Mouse (Mus musculus): ENCODE measurements around the gene Tango6. TPM values are rescaled to one million over a fixed set of nuclear protein-coding genes. Genes with fewer than 3 reads are reported as not detected.

Tango6 gene
- polyA plus RNA-seq, 1 experiment from 2014 or later = 10.5 TPM

GRCm38 (mm10) chr8:106810406-106810805, 127.5 kb downstream of the Tango6 start:
- H3K36me3 ChIP-seq (ENCODE audit: control insufficient read depth, insufficient read depth, low read length) = no peaks in the 10 kb centered on the region
- H3K4me1 ChIP-seq (replicated peaks; ENCODE audit: control insufficient read depth, insufficient read depth, low read length) = no peaks in the 10 kb centered on the region
- H3K4me2 ChIP-seq (ENCODE audit: low read depth, low read length) = no peak overlapping the region
- WGBS = 78% methylated on average over 7 of the region's 7 CpGs
- peaks cover 3% of the 10 kb centered on the region; the same call in 1 of the 2 replicates for H3K9me3 ChIP-seq (ENCODE audit: control insufficient read depth, low read length)
- no peak overlapping the region for H3K27ac ChIP-seq (ENCODE audit: low read length)
- no peak overlapping the region for H3K4me3 ChIP-seq (ENCODE audit: low read length)
- H3K9ac ChIP-seq (ENCODE audit: low read length) = no peak overlapping the region
- no peak for ATAC-seq (ENCODE audit: low read depth)
- H3K27me3 ChIP-seq (ENCODE audit: control insufficient read depth, insufficient read depth, low read depth, low read length) = no peaks in the 10 kb centered on the region

GRCm38 (mm10) chr8:106812560-106812959, 129.7 kb downstream of the Tango6 start:
- Histone ChIP-seq H3K9ac (ENCODE audit: low read length) (no peak overlapping the region), H3K27ac (ENCODE audit: low read length) (no peak overlapping the region), H3K4me1 (replicated peaks; ENCODE audit: control insufficient read depth, insufficient read depth, low read length) (peaks cover 11% of the 10 kb centered on the region; the same call in 1 of the 2 replicates), H3K9me3 (ENCODE audit: control insufficient read depth, low read length) (no peaks in the 10 kb centered on the region), H3K36me3 (ENCODE audit: control insufficient read depth, insufficient read depth, low read length) (no peaks in the 10 kb centered on the region), H3K4me3 (ENCODE audit: low read length) (no peak overlapping the region), H3K4me2 (ENCODE audit: low read depth, low read length) (no peak overlapping the region), H3K27me3 (ENCODE audit: control insufficient read depth, insufficient read depth, low read depth, low read length) (no peaks in the 10 kb centered on the region)
- WGBS = 75% methylated on average over 4 of the region's 4 CpGs
- peak; percentile 20; the same call in 1 of the 2 replicates for ATAC-seq (ENCODE audit: low read depth)

- no peak overlapping the region for H3K27ac ChIP-seq (ENCODE audit: low read length)
- H3K4me3 ChIP-seq (ENCODE audit: low read length) = no peak overlapping the region
- peaks cover 11% of the 10 kb centered on the region; the same call in 1 of the 2 replicates for H3K4me1 ChIP-seq (replicated peaks; ENCODE audit: control insufficient read depth, insufficient read depth, low read length)
- no peaks in the 10 kb centered on the region for H3K27me3 ChIP-seq (ENCODE audit: control insufficient read depth, insufficient read depth, low read depth, low read length)
- 44% methylated on average over 9 of the region's 9 CpGs for WGBS
- no peak for ATAC-seq (ENCODE audit: low read depth)
- H3K9me3 ChIP-seq (ENCODE audit: control insufficient read depth, low read length) = no peaks in the 10 kb centered on the region
- no peaks in the 10 kb centered on the region for H3K36me3 ChIP-seq (ENCODE audit: control insufficient read depth, insufficient read depth, low read length)
- H3K4me2 ChIP-seq (ENCODE audit: low read depth, low read length) = no peak overlapping the region
- H3K9ac ChIP-seq (ENCODE audit: low read length) = no peak overlapping the region
Measured at GRCm38 (mm10) chr8:106816431-106817170, 133.7 kb downstream of the Tango6 start.

- H3K9me3 ChIP-seq (ENCODE audit: control insufficient read depth, low read length) = no peaks in the 10 kb centered on the region
- H3K4me2 ChIP-seq (ENCODE audit: low read depth, low read length) = no peak overlapping the region
- no peaks in the 10 kb centered on the region for H3K27me3 ChIP-seq (ENCODE audit: control insufficient read depth, insufficient read depth, low read depth, low read length)
- no peak overlapping the region for H3K9ac ChIP-seq (ENCODE audit: low read length)
- H3K27ac ChIP-seq (ENCODE audit: low read length) = no peak overlapping the region
- no peak for ATAC-seq (ENCODE audit: low read depth)
- H3K36me3 ChIP-seq (ENCODE audit: control insufficient read depth, insufficient read depth, low read length) = no peaks in the 10 kb centered on the region
- 54% methylated on average over 4 of the region's 4 CpGs for WGBS
- no peak overlapping the region for H3K4me3 ChIP-seq (ENCODE audit: low read length)
- peaks cover 11% of the 10 kb centered on the region; the same call in 1 of the 2 replicates for H3K4me1 ChIP-seq (replicated peaks; ENCODE audit: control insufficient read depth, insufficient read depth, low read length)
Measured at GRCm38 (mm10) chr8:106817171-106817545, 134.3 kb downstream of the Tango6 start.

- no peaks in the 10 kb centered on the region for H3K27me3 ChIP-seq (ENCODE audit: control insufficient read depth, insufficient read depth, low read depth, low read length)
- ATAC-seq (ENCODE audit: low read depth) = no peak
- H3K9me3 ChIP-seq (ENCODE audit: control insufficient read depth, low read length) = no peaks in the 10 kb centered on the region
- H3K4me2 ChIP-seq (ENCODE audit: low read depth, low read length) = no peak overlapping the region
- H3K4me1 ChIP-seq (replicated peaks; ENCODE audit: control insufficient read depth, insufficient read depth, low read length) = peaks cover 11% of the 10 kb centered on the region; the same call in 1 of the 2 replicates
- no peak overlapping the region for H3K9ac ChIP-seq (ENCODE audit: low read length)
- 81% methylated on average over 17 of the region's 17 CpGs for WGBS
- H3K4me3 ChIP-seq (ENCODE audit: low read length) = no peak overlapping the region
- no peak overlapping the region for H3K27ac ChIP-seq (ENCODE audit: low read length)
- H3K36me3 ChIP-seq (ENCODE audit: control insufficient read depth, insufficient read depth, low read length) = no peaks in the 10 kb centered on the region
Measured at GRCm38 (mm10) chr8:106818626-106819515, 136.0 kb downstream of the Tango6 start.

- Histone ChIP-seq H3K27ac (ENCODE audit: low read length) (no peak overlapping the region), H3K4me3 (ENCODE audit: low read length) (no peak overlapping the region), H3K9me3 (ENCODE audit: control insufficient read depth, low read length) (no peaks in the 10 kb centered on the region), H3K9ac (ENCODE audit: low read length) (no peak overlapping the region), H3K36me3 (ENCODE audit: control insufficient read depth, insufficient read depth, low read length) (no peaks in the 10 kb centered on the region), H3K4me2 (ENCODE audit: low read depth, low read length) (no peak overlapping the region), H3K4me1 (replicated peaks; ENCODE audit: control insufficient read depth, insufficient read depth, low read length) (peaks cover 11% of the 10 kb centered on the region; the same call in 1 of the 2 replicates), H3K27me3 (ENCODE audit: control insufficient read depth, insufficient read depth, low read depth, low read length) (no peaks in the 10 kb centered on the region)
- WGBS = 80% methylated on average over 3 of the region's 3 CpGs
- no peak for ATAC-seq (ENCODE audit: low read depth)
Measured at GRCm38 (mm10) chr8:106819581-106819980, 136.7 kb downstream of the Tango6 start.

GRCm38 (mm10) chr8:106820553-106821515, 138.0 kb downstream of the Tango6 start:
- Histone ChIP-seq H3K27ac (ENCODE audit: low read length) (no peak overlapping the region), H3K9me3 (ENCODE audit: control insufficient read depth, low read length) (no peaks in the 10 kb centered on the region), H3K9ac (ENCODE audit: low read length) (no peak overlapping the region), H3K4me3 (ENCODE audit: low read length) (no peak overlapping the region), H3K4me2 (ENCODE audit: low read depth, low read length) (no peak overlapping the region), H3K27me3 (ENCODE audit: control insufficient read depth, insufficient read depth, low read depth, low read length) (no peaks in the 10 kb centered on the region), H3K36me3 (ENCODE audit: control insufficient read depth, insufficient read depth, low read length) (no peaks in the 10 kb centered on the region), H3K4me1 (replicated peaks; ENCODE audit: control insufficient read depth, insufficient read depth, low read length) (peaks cover 11% of the 10 kb centered on the region; the same call in 1 of the 2 replicates)
- ATAC-seq (ENCODE audit: low read depth) = no peak
- 66% methylated on average over 14 of the region's 14 CpGs for WGBS

- Histone ChIP-seq H3K9me3 (ENCODE audit: control insufficient read depth, low read length) (no peaks in the 10 kb centered on the region), H3K27me3 (ENCODE audit: control insufficient read depth, insufficient read depth, low read depth, low read length) (no peaks in the 10 kb centered on the region), H3K4me3 (ENCODE audit: low read length) (no peak overlapping the region), H3K9ac (ENCODE audit: low read length) (no peak overlapping the region), H3K4me2 (ENCODE audit: low read depth, low read length) (no peak overlapping the region), H3K36me3 (ENCODE audit: control insufficient read depth, insufficient read depth, low read length) (no peaks in the 10 kb centered on the region), H3K4me1 (replicated peaks; ENCODE audit: control insufficient read depth, insufficient read depth, low read length) (no peaks in the 10 kb centered on the region), H3K27ac (ENCODE audit: low read length) (no peak overlapping the region)
- WGBS = 82% methylated on average over 6 of the region's 6 CpGs
- no peak for ATAC-seq (ENCODE audit: low read depth)
Measured at GRCm38 (mm10) chr8:106828921-106829320, 146.1 kb downstream of the Tango6 start.
